Mouse (Mus musculus) G1E (cell line): ENCODE results near the gene Slc5a2.

Source experiments
- CTCF ChIP-seq: IDR thresholded peaks from 2 replicates; pipeline ENCODE4 v1.5.1; 2012; ENCODE audit warnings: low read depth, low read length, inconsistent platforms, mixed read lengths
- GATA1 ChIP-seq: IDR thresholded peaks from 2 replicates; pipeline ENCODE4 v1.6.1; 2012; ENCODE audit warnings: borderline replicate concordance, low read length, inconsistent platforms, mixed read lengths
- GATA2 ChIP-seq: IDR thresholded peaks from 2 replicates; pipeline ENCODE4 v1.6.1; 2012; ENCODE audit warnings: low read depth, low read length, inconsistent platforms, borderline replicate concordance
- POLR2AphosphoS5 ChIP-seq: IDR thresholded peaks from 2 replicates; pipeline ENCODE4 v1.6.1; 2012; ENCODE audit warnings: low read depth, low read length, inconsistent platforms; ENCODE audit not compliant: insufficient replicate concordance

- TF ChIP-seq GATA1: no peak
- TF ChIP-seq CTCF: no peak
- TF ChIP-seq GATA2: no peak
- no peak for TF ChIP-seq POLR2AphosphoS5
Observed at GRCm38 (mm10) chr7:128309216-128309615, 43.8 kb downstream of the Slc5a2 start.
